Mouse (Mus musculus) neural tube, postnatal 0 days (tissue): ENCODE measurements around the gene Prr14. TPM values are rescaled to one million over a fixed set of nuclear protein-coding genes. Genes with fewer than 3 reads are reported as not detected.

Experiments
- microRNA-seq: library from miRNA; unstranded; fragments of <30 nt; microRNA quantifications from one replicate; pipeline ENCODE4, GENCODE M21; 2016
- polyA plus RNA-seq: library from polyadenylated mRNA; unstranded; fragments of >200 nt; fragmentation: Nextera tagmentation; extraction: Ambion mirVana; gene quantifications from 2 replicates; pipeline ENCODE4 v1.2.1, GENCODE M21; 2015

The Prr14 gene
- polyA plus RNA-seq: 26.2 and 33.0 TPM in 2 replicates

GRCm38 (mm10) chr7:127459311-127459710 is at the start of gene Prr14:
Gene Prr14, plus strand, starts transcription at chr7:127459611.

GRCm38 (mm10) chr7:127421388-127422191 is 37.8 kb upstream of the Prr14 start, which contains the start of gene Zfp688:
Gene Zfp688, minus strand, starts transcription at chr7:127422068.

GRCm38 (mm10) chr7:127448521-127449300 is 10.7 kb upstream of the Prr14 start, which contains the start of gene Zfp689:
Gene Zfp689, minus strand, starts transcription at chr7:127449158.

GRCm38 (mm10) chr7:127478635-127479317 is 19.4 kb downstream of the Prr14 start, which contains the start of gene Fbrs:
Gene Fbrs, plus strand, starts transcription at chr7:127479199.

GRCm38 (mm10) chr7:127511808-127512230 is 52.4 kb downstream of the Prr14 start, which contains the start of gene Srcap:
Gene Srcap, plus strand, starts transcription at chr7:127511983.

GRCm38 (mm10) chr7:127519284-127519683 is 59.9 kb downstream of the Prr14 start, which contains the start of gene Gm42715:
Gene Gm42715, plus strand, starts transcription at chr7:127519584.

Small RNAs within 50 kb of the gene (microRNA-seq; reads per million reads assigned to microRNA genes)
- gene Gm47278 (not detected), gene Mir7060 (not detected)

Other genes starting within 250 kb of the Prr14 start
- gene Zfp553, start 226.6 kb upstream of the Prr14 start, polyA plus RNA-seq: 28.1 and 31.9 TPM in 2 replicates
- 9.6 and 10.1 TPM in 2 replicates for gene Sept1, start 226.5 kb upstream of the Prr14 start, polyA plus RNA-seq
- gene Zfp771, start 215.3 kb upstream of the Prr14 start, polyA plus RNA-seq: 95.4 and 103 TPM in 2 replicates
- 95.6 and 108 TPM in 2 replicates for gene Dctpp1, start 198.9 kb upstream of the Prr14 start, polyA plus RNA-seq
- 69.7 and 75.9 TPM in 2 replicates for gene Sephs2, start 185.6 kb upstream of the Prr14 start, polyA plus RNA-seq
- gene Itgal, start 163.4 kb upstream of the Prr14 start, polyA plus RNA-seq: 0.27 and 0.28 TPM in 2 replicates
- 12.9 and 13.5 TPM in 2 replicates for gene Zfp768, start 114.0 kb upstream of the Prr14 start, polyA plus RNA-seq
- 5.5 and 6.6 TPM in 2 replicates for gene Zfp747, start 83.6 kb upstream of the Prr14 start, polyA plus RNA-seq
- gene 9130019O22Rik, start 72.4 kb upstream of the Prr14 start, polyA plus RNA-seq: 2.9 and 3.1 TPM in 2 replicates
- 2.8 and 3.1 TPM in 2 replicates for gene E430018J23Rik, start 66.0 kb upstream of the Prr14 start, polyA plus RNA-seq
- gene Zfp764, start 52.8 kb upstream of the Prr14 start, polyA plus RNA-seq: 3.2 and 3.8 TPM in 2 replicates
- 31.8 and 32.0 TPM in 2 replicates for gene Zfp688, start 37.5 kb upstream of the Prr14 start, polyA plus RNA-seq
- 8.2 and 11.7 TPM in 2 replicates for gene Zfp689, start 10.5 kb upstream of the Prr14 start, polyA plus RNA-seq
- 11.1 and 12.2 TPM in 2 replicates for gene Fbrs, start 19.6 kb downstream of the Prr14 start, polyA plus RNA-seq
- gene Srcap, start 52.4 kb downstream of the Prr14 start, polyA plus RNA-seq: 33.7 and 40.4 TPM in 2 replicates
- gene Gm42715, start 60.0 kb downstream of the Prr14 start, polyA plus RNA-seq: 9.9 and 12.0 TPM in 2 replicates
- gene Tmem265, start 101.8 kb downstream of the Prr14 start, polyA plus RNA-seq: 4.3 and 4.5 TPM in 2 replicates
- gene Phkg2, start 113.7 kb downstream of the Prr14 start, polyA plus RNA-seq: 52.7 and 66.9 TPM in 2 replicates
- 9.6 and 12.3 TPM in 2 replicates for gene Ccdc189, start 129.0 kb downstream of the Prr14 start, polyA plus RNA-seq
- gene Rnf40, start 129.2 kb downstream of the Prr14 start, polyA plus RNA-seq: 26.0 and 28.3 TPM in 2 replicates
- 11.1 and 11.4 TPM in 2 replicates for gene Zfp629, start 156.2 kb downstream of the Prr14 start, polyA plus RNA-seq
- gene Bcl7c, start 249.3 kb downstream of the Prr14 start, polyA plus RNA-seq: 59.4 and 60.7 TPM in 2 replicates